Mouse (Mus musculus): ENCODE results near the gene Arhgef28. TPM values are rescaled to one million over a fixed set of nuclear protein-coding genes. Genes with fewer than 3 reads are reported as not detected.

The Arhgef28 gene
- 30.6 and 33.0 TPM in 2 replicates for polyA plus RNA-seq (2015; fragmentation: Nextera tagmentation; extraction: Ambion mirVana)

DNA sequence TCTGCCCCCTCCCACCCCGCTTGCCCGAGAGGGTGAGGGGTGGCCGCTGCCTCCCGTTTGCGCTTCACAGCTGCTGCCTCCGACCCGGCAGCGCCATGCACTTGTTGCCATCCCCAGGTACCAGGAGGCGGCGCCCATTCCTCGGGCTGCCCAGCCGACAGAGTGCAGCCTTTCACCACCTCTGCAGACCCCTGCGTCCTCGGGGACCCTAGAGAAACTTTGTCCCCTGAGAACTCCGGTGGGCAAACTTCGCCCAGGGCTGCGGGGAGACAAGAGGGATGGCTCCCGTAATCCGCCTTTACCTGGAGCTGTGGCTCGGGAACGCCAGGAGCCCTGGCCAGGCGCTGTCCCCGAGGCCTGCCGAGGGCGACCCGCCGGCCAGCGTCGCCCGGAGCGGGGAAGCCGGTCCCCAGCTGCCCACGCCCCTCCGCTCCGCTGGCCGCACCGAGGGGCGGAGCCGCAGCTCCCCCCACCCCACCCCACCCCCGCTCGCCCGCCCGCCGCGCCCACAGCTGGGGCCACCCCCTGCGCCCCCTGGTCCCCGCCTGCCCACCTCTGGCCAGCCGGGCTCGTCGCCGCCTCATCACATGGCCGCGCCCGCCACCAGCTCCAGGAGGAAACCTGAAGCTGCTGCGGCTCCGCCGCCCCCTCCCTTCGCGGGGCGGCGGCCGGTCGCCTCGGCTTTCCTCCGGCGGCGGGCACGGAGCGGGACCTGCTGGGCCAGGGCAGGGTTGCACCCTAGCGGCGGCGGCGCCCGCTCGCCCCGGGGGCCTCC, at the start of gene Arhgef28:
Gene Arhgef28 (minus strand): TSS at position 669 of the 775 bp plus-strand sequence.
- H3K36me3 ChIP-seq (ENCODE audit: control insufficient read depth, insufficient read depth, low read length): no peaks in the 10 kb centered on the region
- H3K4me1 ChIP-seq (ENCODE audit: control insufficient read depth, insufficient read depth, low read depth, low read length): peaks cover 5% of the 10 kb centered on the region
- WGBS: under 1% methylated on average over 48 of the region's 76 CpGs
- peak within 1 kb of the TSS; percentile 75 for H3K4me3 ChIP-seq (ENCODE audit: low read length)
- peak; percentile 87 for ATAC-seq
- peak within 1 kb of the TSS; percentile 95 for H3K9ac ChIP-seq (ENCODE audit: low read depth, low read length)
- H3K27ac ChIP-seq (ENCODE audit: low read depth, low read length): peak within 1 kb of the TSS; percentile 73
- no peaks in the 10 kb centered on the region for H3K27me3 ChIP-seq (replicated peaks; ENCODE audit: control insufficient read depth, insufficient read depth, low read length)
- peak within 1 kb of the TSS; percentile 94 for H3K4me2 ChIP-seq (ENCODE audit: low read length)
- no peaks in the 10 kb centered on the region for H3K9me3 ChIP-seq (ENCODE audit: control insufficient read depth, low read length)

DNA sequence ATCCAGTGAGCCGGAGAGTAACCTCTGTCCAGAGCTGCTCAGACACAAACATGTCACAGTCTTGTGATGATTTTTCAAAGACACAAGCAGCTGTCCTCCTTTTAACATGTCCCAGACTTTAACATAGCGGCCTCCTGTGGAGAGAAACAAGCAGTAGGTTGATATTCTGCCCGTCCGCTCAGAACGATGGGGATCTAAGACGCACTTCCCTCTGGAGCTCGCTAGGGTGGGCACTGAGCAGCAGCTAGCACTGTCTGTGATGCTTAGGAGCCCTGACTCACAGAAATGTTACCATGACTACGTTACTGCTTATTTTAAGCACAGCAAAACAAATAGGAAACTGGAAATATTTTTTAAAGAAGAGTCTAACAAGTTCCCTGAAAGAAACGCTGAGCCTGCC, 48.7 kb upstream of the Arhgef28 start:
- H3K27me3 ChIP-seq (replicated peaks; ENCODE audit: control insufficient read depth, insufficient read depth, low read length): no peaks in the 10 kb centered on the region
- no peak overlapping the region for H3K9ac ChIP-seq (ENCODE audit: low read depth, low read length)
- no peak overlapping the region for H3K27ac ChIP-seq (ENCODE audit: low read depth, low read length)
- H3K36me3 ChIP-seq (ENCODE audit: control insufficient read depth, insufficient read depth, low read length): peaks cover 38% of the 10 kb centered on the region
- no peak overlapping the region for H3K4me2 ChIP-seq (ENCODE audit: low read length)
- no peak overlapping the region for H3K4me3 ChIP-seq (ENCODE audit: low read length)
- 73% methylated on average over 9 of the region's 9 CpGs for WGBS
- no peaks in the 10 kb centered on the region for H3K9me3 ChIP-seq (ENCODE audit: control insufficient read depth, low read length)
- no peak for ATAC-seq
- H3K4me1 ChIP-seq (ENCODE audit: control insufficient read depth, insufficient read depth, low read depth, low read length): no peaks in the 10 kb centered on the region

DNA sequence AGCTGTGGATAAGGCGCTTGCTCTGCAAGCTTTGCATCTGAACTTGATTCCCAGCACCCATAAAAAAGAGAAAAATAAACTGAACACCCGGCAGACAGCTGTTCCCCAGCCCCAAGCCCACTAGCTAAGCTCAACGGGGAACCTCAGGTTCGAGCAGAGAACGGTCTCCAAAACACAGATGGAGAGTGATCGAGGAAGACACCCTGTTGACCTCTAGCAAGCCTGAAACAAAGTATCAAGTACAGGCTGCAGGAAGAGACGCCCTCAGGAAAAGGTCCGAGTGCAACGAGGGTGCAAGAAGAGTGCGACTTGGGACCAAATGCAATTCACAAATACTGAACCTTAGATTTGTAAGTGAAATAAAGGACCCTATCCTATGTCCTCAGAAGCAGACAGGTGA, 43.4 kb upstream of the Arhgef28 start:
- 92% methylated on average over 10 of the region's 10 CpGs for WGBS
- Histone ChIP-seq H3K27me3 (replicated peaks; ENCODE audit: control insufficient read depth, insufficient read depth, low read length) (no peaks in the 10 kb centered on the region), H3K9me3 (ENCODE audit: control insufficient read depth, low read length) (no peaks in the 10 kb centered on the region), H3K9ac (ENCODE audit: low read depth, low read length) (no peak overlapping the region), H3K4me3 (ENCODE audit: low read length) (no peak overlapping the region), H3K4me2 (ENCODE audit: low read length) (no peak overlapping the region), H3K36me3 (ENCODE audit: control insufficient read depth, insufficient read depth, low read length) (peaks cover 34% of the 10 kb centered on the region), H3K4me1 (ENCODE audit: control insufficient read depth, insufficient read depth, low read depth, low read length) (no peaks in the 10 kb centered on the region), H3K27ac (ENCODE audit: low read depth, low read length) (no peak overlapping the region)
- no peak for ATAC-seq

DNA sequence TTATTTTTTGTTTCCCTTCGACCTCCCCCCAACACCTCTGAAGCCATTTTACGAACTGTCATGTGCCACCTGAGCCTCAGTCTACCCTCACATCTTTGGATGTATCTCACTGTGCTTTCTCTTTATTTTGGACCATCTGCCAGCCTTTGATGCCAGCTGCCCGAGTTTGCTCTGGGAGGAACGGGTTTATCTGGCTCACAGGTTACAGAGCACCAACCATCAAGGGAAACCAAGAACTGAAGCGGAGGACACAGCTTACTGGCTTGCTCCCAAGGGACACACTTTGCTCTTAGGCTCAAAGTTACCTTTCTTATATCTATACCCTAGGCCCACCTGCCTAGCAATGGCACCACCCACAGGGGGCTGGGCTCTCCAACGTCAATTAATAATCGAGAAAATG, 39.1 kb upstream of the Arhgef28 start:
- no peak for ATAC-seq
- H3K27ac ChIP-seq (ENCODE audit: low read depth, low read length): no peak overlapping the region
- H3K9ac ChIP-seq (ENCODE audit: low read depth, low read length): no peak overlapping the region
- no peaks in the 10 kb centered on the region; the same call in 1 of the 2 replicates for H3K4me1 ChIP-seq (ENCODE audit: control insufficient read depth, insufficient read depth, low read depth, low read length)
- H3K36me3 ChIP-seq (ENCODE audit: control insufficient read depth, insufficient read depth, low read length): peaks cover 16% of the 10 kb centered on the region
- WGBS: 61% methylated on average over 7 of the region's 7 CpGs
- H3K4me3 ChIP-seq (ENCODE audit: low read length): no peak overlapping the region
- no peaks in the 10 kb centered on the region for H3K9me3 ChIP-seq (ENCODE audit: control insufficient read depth, low read length)
- no peak overlapping the region for H3K4me2 ChIP-seq (ENCODE audit: low read length)
- no peaks in the 10 kb centered on the region for H3K27me3 ChIP-seq (replicated peaks; ENCODE audit: control insufficient read depth, insufficient read depth, low read length)

DNA sequence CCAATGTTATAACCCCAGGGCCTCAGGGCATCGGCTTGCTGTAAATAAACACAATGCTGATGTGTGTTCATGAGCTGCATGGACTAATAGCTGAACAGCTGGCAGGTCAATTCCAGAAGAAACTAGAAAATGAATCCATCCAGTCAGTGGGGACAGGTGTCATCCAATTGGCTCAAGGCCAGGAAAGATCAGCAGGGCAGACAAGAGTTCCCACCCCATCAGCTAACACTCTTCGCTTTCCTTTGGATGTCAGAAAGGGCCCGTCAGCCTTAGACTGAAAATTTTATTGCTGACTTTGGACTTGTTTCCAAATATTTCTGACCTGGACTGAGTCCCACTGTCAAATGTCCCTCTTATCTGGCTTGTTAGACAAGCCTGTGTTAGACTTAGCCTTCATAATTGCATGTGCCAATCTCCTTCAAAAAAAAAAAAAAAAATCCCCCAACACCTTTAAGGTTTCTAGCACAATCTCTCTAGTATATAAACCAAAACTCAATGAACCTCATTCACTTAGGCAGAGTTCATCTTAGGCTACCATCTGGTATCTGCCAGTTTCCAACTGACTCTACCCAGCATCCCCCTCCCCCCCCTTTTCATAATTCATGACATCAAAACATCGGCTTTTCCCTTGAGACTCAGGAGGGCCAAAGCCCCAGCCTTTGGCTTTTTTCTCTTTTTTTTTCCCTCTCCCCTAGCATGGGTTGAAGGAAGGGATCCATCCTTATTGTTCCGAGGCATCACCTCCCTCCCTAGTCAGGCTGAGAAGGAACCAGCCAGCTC, 38.5 kb upstream of the Arhgef28 start:
- H3K36me3 ChIP-seq (ENCODE audit: control insufficient read depth, insufficient read depth, low read length): peaks cover 11% of the 10 kb centered on the region
- no peak for ATAC-seq
- WGBS: 54% methylated on average over 5 of the region's 5 CpGs
- H3K4me1 ChIP-seq (ENCODE audit: control insufficient read depth, insufficient read depth, low read depth, low read length): no peaks in the 10 kb centered on the region; the same call in 1 of the 2 replicates
- H3K9me3 ChIP-seq (ENCODE audit: control insufficient read depth, low read length): no peaks in the 10 kb centered on the region
- no peaks in the 10 kb centered on the region for H3K27me3 ChIP-seq (replicated peaks; ENCODE audit: control insufficient read depth, insufficient read depth, low read length)
- no peak overlapping the region for H3K4me3 ChIP-seq (ENCODE audit: low read length)
- no peak overlapping the region for H3K27ac ChIP-seq (ENCODE audit: low read depth, low read length)
- no peak overlapping the region for H3K4me2 ChIP-seq (ENCODE audit: low read length)
- H3K9ac ChIP-seq (ENCODE audit: low read depth, low read length): no peak overlapping the region

DNA sequence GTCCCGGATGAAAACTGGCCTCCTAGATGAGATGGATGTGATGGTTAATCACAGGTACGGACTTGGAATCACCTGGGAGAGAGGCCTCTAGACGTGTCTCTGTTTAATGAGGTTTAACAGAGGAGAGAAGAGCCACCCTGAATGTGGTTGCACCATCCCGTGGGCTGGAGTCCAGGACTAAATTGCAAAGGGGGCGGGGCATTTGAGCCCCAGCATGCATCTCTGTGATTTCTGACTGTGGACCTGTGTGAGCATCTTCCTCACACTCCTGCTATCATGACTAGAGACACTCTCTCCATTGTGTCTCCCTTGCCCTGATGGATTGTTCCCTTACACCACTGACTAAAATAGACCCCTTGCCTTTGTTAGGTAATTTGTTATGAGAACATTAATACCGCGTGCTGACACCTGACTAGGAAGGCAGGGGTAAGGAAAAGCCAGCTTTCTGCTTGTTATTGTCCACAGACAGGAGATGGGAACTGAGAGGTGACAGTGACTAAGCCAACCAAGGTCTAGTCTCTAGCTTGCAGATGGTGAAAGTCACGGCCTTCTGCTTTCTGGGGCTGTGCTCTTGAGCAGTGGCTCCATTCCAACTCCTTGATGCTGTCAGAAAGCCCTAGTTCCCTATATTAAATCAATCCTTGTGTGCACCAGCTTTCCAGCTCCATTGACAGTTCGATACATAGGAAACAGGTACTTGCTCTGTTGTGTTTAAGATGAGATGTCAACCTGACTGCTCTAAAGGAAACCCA, 35.5 kb upstream of the Arhgef28 start:
- H3K27me3 ChIP-seq (replicated peaks; ENCODE audit: control insufficient read depth, insufficient read depth, low read length): no peaks in the 10 kb centered on the region
- no peak overlapping the region for H3K4me3 ChIP-seq (ENCODE audit: low read length)
- H3K4me1 ChIP-seq (ENCODE audit: control insufficient read depth, insufficient read depth, low read depth, low read length): no peaks in the 10 kb centered on the region; the same call in 1 of the 2 replicates
- no peak for ATAC-seq
- H3K9me3 ChIP-seq (ENCODE audit: control insufficient read depth, low read length): no peaks in the 10 kb centered on the region
- H3K9ac ChIP-seq (ENCODE audit: low read depth, low read length): no peak overlapping the region
- H3K27ac ChIP-seq (ENCODE audit: low read depth, low read length): no peak overlapping the region
- 69% methylated on average over 9 of the region's 9 CpGs for WGBS
- no peak overlapping the region for H3K4me2 ChIP-seq (ENCODE audit: low read length)
- no peaks in the 10 kb centered on the region for H3K36me3 ChIP-seq (ENCODE audit: control insufficient read depth, insufficient read depth, low read length)

DNA sequence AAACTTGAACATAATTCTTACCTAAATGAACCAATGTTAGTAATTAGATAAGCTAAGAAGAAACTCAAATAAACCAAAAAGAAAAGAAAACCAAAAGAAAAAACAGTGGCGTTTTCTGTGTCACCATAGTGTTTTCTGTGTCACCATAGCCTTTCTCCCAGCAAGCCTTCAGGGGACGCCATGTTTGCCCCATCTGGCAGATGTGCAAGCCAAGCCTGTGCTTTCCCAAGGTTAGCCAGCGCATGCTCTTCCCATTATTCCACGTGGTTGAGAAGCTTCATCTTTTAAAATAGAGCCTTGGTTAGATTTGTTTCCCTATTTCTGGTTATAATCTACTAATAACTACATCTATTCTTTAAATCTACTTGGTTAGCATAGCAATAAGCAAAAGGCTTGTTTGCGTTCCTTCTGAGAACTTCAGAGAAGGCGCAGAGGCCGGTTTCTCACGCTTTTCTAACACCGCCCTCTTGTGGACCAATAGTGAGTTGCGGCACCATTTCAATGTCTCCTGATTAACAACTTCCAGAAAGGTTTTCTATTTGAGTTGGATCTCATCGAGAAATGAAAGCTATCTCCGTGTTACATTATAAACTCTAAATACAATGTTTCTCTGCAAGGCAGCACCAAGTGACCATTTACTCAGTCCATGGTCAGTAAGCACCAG, 33.9 kb upstream of the Arhgef28 start:
- H3K9me3 ChIP-seq (ENCODE audit: control insufficient read depth, low read length): no peaks in the 10 kb centered on the region

DNA sequence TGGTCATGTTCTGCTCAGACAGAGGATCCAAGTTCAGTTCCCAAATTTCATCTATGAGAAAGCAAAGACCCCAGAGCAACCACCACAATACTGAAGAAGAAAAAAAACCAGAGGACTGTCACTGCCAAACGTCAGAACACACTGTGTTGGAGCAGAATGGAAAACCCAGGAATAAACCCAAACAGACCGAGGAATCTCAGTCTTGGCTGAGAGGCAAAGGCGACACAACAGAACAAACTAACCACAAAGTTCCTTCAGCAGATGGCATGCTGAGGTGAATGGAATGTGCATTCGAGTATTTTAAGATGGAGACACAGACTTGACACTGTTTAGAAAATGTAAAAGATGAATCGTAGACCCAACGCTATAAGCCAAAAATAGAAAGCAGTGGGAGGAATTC, 29.2 kb upstream of the Arhgef28 start:
- WGBS: 79% methylated on average over 6 of the region's 6 CpGs
- Histone ChIP-seq H3K4me2 (ENCODE audit: low read length) (no peak overlapping the region), H3K27me3 (replicated peaks; ENCODE audit: control insufficient read depth, insufficient read depth, low read length) (no peaks in the 10 kb centered on the region), H3K36me3 (ENCODE audit: control insufficient read depth, insufficient read depth, low read length) (no peaks in the 10 kb centered on the region), H3K4me1 (ENCODE audit: control insufficient read depth, insufficient read depth, low read depth, low read length) (no peaks in the 10 kb centered on the region), H3K4me3 (ENCODE audit: low read length) (no peak overlapping the region), H3K9ac (ENCODE audit: low read depth, low read length) (no peak overlapping the region), H3K27ac (ENCODE audit: low read depth, low read length) (no peak overlapping the region), H3K9me3 (ENCODE audit: control insufficient read depth, low read length) (no peaks in the 10 kb centered on the region)
- ATAC-seq: no peak

More for the DNA sequence above, 33.9 kb upstream of the Arhgef28 start:
- Histone ChIP-seq H3K9ac (ENCODE audit: low read depth, low read length) (no peak overlapping the region), H3K4me2 (ENCODE audit: low read length) (no peak overlapping the region), H3K36me3 (ENCODE audit: control insufficient read depth, insufficient read depth, low read length) (no peaks in the 10 kb centered on the region), H3K4me3 (ENCODE audit: low read length) (no peak overlapping the region), H3K4me1 (ENCODE audit: control insufficient read depth, insufficient read depth, low read depth, low read length) (no peaks in the 10 kb centered on the region; the same call in 1 of the 2 replicates), H3K27me3 (replicated peaks; ENCODE audit: control insufficient read depth, insufficient read depth, low read length) (no peaks in the 10 kb centered on the region), H3K27ac (ENCODE audit: low read depth, low read length) (no peak overlapping the region)
- whole genome bisulfite sequencing: 18% methylated on average over 12 of the region's 12 CpGs
- ATAC-seq: no peak

Measured in hindbrain, embryonic 16.5 days (tissue).